Mouse (Mus musculus) left cerebral cortex, postnatal 36 days (tissue): ENCODE data around the gene Lmntd2. TPM values are rescaled to one million over a fixed set of nuclear protein-coding genes. Genes with fewer than 3 reads are reported as not detected.
"Not testable (repeated sequence)": the region's sequence is repeated elsewhere in the genome, so short reads cannot be mapped to it uniquely, and the experiment has no call there.

Experiments used
- DNase-seq, 2 experiments: peaks; one replicate each; pipeline ENCODE4 v3.0.0; 2021 to 2022; ENCODE audit warnings: low spot score in 2 of 2, mixed read lengths in 1 of 2
- intact Hi-C: fragments of 180-260 bp; cut with DNase I; formaldehyde crosslinking; loops from one replicate; pipeline ENCODE4 v1.15.1; 2025
- total RNA-seq, 2 experiments: library from RNA; stranded (reverse); gene quantifications; 2 replicates each; pipeline ENCODE4 v1.2.3; 2021

The Lmntd2 gene
- not detected for total RNA-seq

GRCm38 (mm10) chr7:141213605-141214235, at the start of gene Lmntd2:
Lmntd2 (minus strand) TSS chr7:141214080.
- no peak for DNase-seq
- intact Hi-C loops: no loop called here

GRCm38 (mm10) chr7:141263640-141264039, 49.8 kb upstream of the Lmntd2 start:
- intact Hi-C loops: no loop called here

GRCm38 (mm10) chr7:141261480-141261879, 47.6 kb upstream of the Lmntd2 start:
- DNase-seq: no peak
- intact Hi-C loops: no loop called here

More at GRCm38 (mm10) chr7:141263640-141264039, 49.8 kb upstream of the Lmntd2 start:
- no peak for DNase-seq

GRCm38 (mm10) chr7:141256159-141256558, 42.3 kb upstream of the Lmntd2 start:
- intact Hi-C loops: no loop called here
- no peak for DNase-seq

- intact Hi-C loops, DNase-seq: not testable (repeated sequence)
Measured at GRCm38 (mm10) chr7:141250486-141250885, 36.6 kb upstream of the Lmntd2 start.

GRCm38 (mm10) chr7:141231551-141231950, 17.7 kb upstream of the Lmntd2 start:
- DNase-seq: no peak
- intact Hi-C loops: no loop called here

- intact Hi-C loops: no loop called here
- DNase-seq: no peak
Measured at GRCm38 (mm10) chr7:141231111-141231510, 17.2 kb upstream of the Lmntd2 start.

GRCm38 (mm10) chr7:141230570-141230969, 16.7 kb upstream of the Lmntd2 start:
- intact Hi-C loops: no loop called here
- no peak for DNase-seq

GRCm38 (mm10) chr7:141229702-141230101, 15.8 kb upstream of the Lmntd2 start:
- no peak for DNase-seq
- intact Hi-C loops: loop anchor here (5.0 kb wide), 1 partner anchor 133 kb away; no protein-coding TSS in a partner anchor

GRCm38 (mm10) chr7:141228279-141229067, 14.6 kb upstream of the Lmntd2 start, which contains the start of gene Phrf1:
Phrf1 (plus strand) TSS chr7:141228784.
- intact Hi-C loops: loop anchor here (5.0 kb wide), 1 partner anchor 134 kb away; no protein-coding TSS in a partner anchor
- peak; percentile 91 for DNase-seq

- intact Hi-C loops: loop anchor here (5.0 kb wide), 1 partner anchor 135 kb away; no protein-coding TSS in a partner anchor
- DNase-seq: no peak
Measured at GRCm38 (mm10) chr7:141227796-141228195, 13.9 kb upstream of the Lmntd2 start.

GRCm38 (mm10) chr7:141226535-141226934, 12.7 kb upstream of the Lmntd2 start:
- DNase-seq: no peak
- intact Hi-C loops: loop anchor here (5.0 kb wide), 1 partner anchor 136 kb away; no protein-coding TSS in a partner anchor

- no peak for DNase-seq
- intact Hi-C loops: no loop called here
Measured at GRCm38 (mm10) chr7:141222696-141223215, 8.9 kb upstream of the Lmntd2 start.

GRCm38 (mm10) chr7:141222126-141222467, 8.2 kb upstream of the Lmntd2 start:
- no peak for DNase-seq
- intact Hi-C loops: no loop called here

- intact Hi-C loops: no loop called here
Measured at GRCm38 (mm10) chr7:141221249-141222125, 7.6 kb upstream of the Lmntd2 start.

GRCm38 (mm10) chr7:141220377-141220776, 6.5 kb upstream of the Lmntd2 start:
- intact Hi-C loops: no loop called here

More at GRCm38 (mm10) chr7:141221249-141222125, 7.6 kb upstream of the Lmntd2 start:
- peak; percentile 90 to 93 for DNase-seq

GRCm38 (mm10) chr7:141219558-141220099, 5.7 kb upstream of the Lmntd2 start:
- DNase-seq: no peak
- intact Hi-C loops: no loop called here

More at GRCm38 (mm10) chr7:141220377-141220776, 6.5 kb upstream of the Lmntd2 start:
- DNase-seq: no peak

GRCm38 (mm10) chr7:141218557-141219133, 4.8 kb upstream of the Lmntd2 start:
- no peak for DNase-seq

GRCm38 (mm10) chr7:141218141-141218540, 4.3 kb upstream of the Lmntd2 start:
- intact Hi-C loops: no loop called here
- no peak for DNase-seq

More at GRCm38 (mm10) chr7:141218557-141219133, 4.8 kb upstream of the Lmntd2 start:
- intact Hi-C loops: no loop called here
